Mouse (Mus musculus): Measurements from ENCODE around the gene Tmem63b. TPM values are rescaled to one million over a fixed set of nuclear protein-coding genes. Genes with fewer than 3 reads are reported as not detected.

Gene Tmem63b
- 10 to 100 TPM; 40.0 to 45.2 TPM for total RNA-seq (2021)
- long read RNA-seq, experiment 1, transcript Tmem63b-201 (24 exons, 3,284 nt) = major isoform, 9 of 23 reads
- long read RNA-seq, experiment 1, partial matches to known transcripts = 4 of 23 reads
- long read RNA-seq, experiment 1, other reads (novel, unspliced or antisense) = 10 of 23 reads
- long read RNA-seq, experiment 2, transcript Tmem63b-201 (24 exons, 3,284 nt) = major isoform, 5 of 11 reads
- long read RNA-seq, experiment 2, partial matches to known transcripts = 6 of 11 reads
- long read RNA-seq, experiment 2, other reads (novel, unspliced or antisense) = 0 of 11 reads

DNA sequence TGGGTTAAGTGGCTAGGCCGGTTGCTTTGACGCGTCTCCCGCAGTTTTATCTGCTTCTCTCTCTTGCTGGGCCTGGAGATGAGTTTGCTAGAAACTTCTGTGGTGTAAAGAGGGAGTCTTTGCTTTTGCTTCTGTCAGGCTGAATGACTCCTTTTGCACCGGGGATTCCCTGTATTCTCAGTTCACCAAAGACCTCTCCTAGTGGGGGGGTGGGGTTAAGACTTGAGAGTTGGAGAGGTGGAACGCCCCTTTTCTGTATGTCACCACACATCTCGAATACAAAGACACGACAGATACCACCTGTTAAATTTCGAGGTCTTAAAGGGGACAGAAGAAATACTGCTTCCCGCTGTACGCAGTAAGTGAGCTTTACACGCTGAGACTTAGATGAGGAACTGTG lies at the start of gene Tmem63b:
Gene Tmem63b (minus strand): TSS at position 190 of the 400 bp plus-strand sequence.
- no peak for DNase-seq

DNA sequence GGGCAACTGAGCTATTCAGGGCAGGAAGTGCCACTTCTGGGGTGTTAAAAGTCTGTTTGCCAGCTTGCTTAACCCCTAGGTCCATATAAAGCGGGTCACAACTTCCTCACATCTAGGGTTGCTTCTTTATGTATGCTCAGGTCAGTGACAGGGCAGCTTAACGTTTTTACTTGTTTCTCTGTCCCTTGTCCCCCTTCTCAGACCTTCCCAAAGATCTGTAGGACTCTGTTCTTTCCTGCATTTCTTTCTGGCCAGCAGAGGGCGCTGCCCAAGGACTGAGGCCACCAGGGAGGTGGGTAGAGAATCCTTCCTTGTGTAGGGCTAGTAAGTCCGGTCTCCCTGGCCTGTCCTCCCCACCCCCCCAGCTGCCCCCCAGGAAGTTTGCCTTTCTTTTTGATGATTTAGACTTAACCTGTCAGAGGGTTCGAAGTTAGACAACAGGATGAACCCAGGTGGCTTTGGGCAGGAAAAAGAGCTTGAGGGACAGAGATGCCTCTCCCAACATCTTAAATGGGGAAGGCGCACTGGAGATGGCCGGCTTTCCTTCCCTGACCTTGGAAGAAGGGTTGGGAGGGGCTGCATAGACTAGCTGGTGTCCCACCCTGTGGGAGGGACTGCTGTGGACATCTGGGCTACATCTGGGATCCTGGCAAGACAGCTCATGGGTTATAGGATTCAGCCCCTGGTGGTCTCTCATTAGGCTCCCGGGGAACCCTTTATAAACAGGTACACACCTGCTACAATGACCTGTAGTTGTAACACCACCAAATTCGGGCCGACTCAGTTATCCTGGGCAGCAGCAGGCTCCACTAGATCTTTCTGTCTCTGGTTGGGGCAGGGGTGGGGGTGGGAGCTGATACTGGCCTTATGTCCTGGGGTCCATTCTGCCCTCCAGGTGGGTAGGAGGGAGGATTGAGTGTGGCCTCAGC lies 48.9 kb upstream of the Tmem63b start:
- DNase-seq = peak; percentile 89 to 90

DNA sequence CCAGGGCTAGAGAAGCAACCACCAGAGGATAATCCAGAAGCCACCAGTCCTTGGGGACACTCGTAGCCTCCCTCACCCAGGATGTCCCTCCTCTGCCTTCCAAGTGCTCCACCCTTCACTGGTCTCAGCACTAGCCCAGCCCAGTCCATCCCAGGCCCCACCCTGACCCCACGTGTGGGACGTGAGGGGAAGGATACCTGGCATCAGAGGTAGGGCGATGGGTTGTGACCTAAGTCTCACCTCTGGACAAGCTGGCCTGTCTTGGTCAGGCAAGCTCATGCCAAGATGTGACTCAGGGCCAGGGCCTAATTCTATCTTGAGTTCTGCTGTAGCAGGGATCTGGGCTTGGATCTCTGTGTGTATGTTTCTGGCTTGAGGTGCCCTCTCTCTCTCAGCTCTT lies 48.2 kb upstream of the Tmem63b start:
- DNase-seq = peak in 1 of 2 experiments; percentile 36

DNA sequence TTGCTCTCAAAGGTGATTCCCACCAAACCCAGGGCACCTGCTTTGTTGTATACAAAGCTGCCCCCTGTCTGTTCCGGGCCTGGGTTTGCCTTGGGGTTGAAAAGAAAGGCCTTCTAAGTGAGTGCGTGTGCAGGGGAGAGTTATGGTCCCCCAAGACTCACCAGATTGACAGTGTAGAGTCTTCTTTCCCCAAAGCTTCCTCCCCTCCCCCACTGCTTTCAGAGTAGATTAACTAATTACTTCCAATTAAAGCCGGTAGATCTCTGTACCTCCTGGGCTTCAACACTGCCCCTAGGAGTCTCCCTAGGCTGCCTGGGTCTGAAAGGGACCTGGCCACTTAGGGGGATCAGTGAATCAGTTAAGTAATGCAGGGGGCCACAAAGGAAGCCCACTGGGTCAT lies 47.6 kb upstream of the Tmem63b start:
- no peak for DNase-seq

DNA sequence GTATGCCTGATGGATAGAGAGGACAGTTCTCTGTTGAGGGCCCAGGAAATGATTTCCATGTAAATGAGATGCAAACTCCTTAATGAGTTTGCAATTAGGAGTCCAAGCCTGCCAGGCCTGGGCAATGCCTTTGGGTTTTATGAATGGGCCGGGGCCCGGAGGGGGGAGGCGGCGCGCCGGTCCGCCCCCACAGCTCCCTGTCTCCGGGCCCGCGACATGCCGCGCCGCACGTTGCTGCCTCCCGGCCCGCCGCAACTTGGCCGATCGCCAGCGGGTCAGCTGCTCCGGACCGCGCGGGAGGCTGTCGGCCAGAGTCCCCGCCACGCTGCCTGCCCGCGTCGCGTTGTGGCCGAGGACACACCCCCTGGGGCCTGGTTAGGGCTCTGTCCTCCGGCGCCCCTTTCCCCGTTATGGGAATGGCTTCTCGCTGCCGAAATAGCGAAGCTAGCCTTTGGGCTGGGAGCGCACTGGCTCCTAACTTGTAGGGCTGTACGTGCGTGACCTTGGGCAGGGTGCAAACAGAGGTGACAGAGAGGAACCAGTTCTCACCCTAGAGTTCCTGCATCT lies 47.1 kb upstream of the Tmem63b start, which contains the start of gene 1600014C23Rik:
Gene 1600014C23Rik (minus strand): TSS at position 110 of the 567 bp plus-strand sequence.
- peak; percentile 69 to 82 for DNase-seq

DNA sequence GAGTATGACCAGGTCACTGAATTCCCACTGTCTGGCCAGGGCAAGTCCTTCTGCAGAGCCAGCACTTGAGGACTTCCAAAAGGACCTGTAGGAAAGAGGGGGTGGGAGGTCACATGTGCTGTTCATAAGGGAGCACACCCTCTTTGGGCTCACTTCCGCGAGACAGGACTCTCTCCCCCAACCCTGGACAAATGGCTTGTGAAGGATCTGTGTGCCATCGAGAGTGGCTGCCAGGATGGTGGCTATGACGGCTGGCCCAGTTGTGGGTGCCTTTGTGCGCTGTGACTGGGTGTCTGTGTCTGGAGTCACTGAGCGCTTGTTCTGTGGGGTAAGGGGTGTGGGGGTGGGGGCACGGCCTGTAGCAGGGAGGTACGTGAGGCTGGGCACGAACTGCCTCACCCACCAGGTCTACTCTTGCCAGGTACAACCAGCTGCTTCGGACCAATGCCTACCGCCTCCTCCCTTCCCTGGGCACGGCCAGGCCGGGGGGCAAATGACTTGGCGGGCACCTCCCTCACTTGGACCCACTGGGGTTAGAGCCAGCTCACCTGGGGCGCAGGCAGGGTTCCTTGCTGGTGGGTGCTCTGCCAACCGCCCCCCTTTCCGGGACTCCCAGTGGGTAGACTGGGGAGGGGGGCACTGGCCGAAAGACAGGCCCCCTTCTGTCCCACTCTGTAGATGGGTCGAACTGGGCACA lies 46.5 kb upstream of the Tmem63b start:
- DNase-seq = no peak

DNA sequence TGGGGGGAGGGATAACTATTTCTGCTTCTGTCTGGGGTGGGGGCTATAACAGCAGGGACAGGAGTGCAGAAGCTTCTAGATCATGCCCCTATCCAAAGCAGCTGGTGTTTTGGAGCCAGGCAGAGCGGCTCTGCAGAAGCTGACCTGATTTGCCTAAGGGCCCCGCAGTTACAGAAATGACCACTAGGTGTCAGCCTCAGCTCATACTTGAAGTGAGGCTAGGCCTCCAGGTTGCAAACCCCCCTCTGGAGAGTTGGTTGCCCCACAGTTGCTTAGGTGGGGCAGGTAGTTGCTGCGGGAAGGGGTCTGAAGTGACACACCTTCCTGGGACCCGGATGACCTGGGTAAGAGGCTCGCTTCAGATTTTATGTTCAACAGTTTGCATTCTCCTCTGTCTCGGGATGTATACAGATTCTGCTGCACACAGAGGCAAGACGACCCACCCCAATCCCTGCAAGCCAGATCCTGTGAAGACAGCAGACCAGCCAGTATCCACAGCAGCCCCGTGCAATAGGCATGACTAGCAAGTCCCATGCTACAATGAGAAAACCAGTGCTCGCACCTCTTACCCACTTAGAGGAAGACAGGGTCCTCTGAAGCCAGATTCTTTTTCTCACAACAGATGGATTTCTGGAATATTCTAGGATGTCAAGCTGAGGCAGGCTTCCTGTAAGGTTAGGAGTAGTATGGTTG lies 44.6 kb upstream of the Tmem63b start:
- peak; percentile 86 to 87 for DNase-seq

DNA sequence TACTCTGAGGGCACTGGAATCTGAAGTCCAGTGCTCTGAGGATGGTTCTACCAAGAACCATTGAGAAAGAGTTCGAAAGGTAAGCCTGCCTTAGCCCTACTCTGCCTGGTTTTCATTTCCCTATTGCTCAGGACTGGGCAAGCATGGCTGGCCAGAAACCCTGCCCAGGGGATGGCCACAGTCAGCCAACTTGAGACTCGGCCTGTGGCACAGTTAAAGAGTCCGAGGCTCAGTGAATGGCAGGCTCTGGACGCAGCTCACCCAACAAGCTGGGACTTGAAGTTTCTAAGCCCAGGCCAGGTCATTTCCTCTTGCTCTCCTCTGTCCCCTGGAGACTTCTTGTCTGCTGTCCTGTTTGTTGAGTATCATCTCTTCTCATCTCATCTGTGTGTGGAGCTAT lies 44.0 kb upstream of the Tmem63b start:
- no peak for DNase-seq

DNA sequence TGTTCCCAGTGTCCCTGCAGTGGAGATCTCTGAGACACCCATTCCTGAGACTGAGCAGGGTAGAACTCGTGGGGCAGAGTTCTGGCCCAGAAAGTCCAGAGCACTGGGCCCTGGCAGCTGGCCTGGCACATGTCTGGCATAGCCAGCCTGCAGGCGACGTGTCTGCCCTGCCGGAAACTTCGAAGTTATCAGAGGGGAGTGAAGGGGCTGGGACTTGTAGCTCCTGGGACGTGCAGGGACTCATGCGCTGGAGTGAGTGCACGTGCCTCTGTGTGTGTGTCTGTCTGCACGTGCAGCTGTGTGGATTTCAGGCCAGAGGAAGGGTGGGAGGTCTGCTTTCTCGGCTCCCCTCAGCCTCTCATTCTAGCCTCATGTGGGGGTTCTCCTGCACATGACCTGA lies 42.7 kb upstream of the Tmem63b start:
- DNase-seq = no peak

DNA sequence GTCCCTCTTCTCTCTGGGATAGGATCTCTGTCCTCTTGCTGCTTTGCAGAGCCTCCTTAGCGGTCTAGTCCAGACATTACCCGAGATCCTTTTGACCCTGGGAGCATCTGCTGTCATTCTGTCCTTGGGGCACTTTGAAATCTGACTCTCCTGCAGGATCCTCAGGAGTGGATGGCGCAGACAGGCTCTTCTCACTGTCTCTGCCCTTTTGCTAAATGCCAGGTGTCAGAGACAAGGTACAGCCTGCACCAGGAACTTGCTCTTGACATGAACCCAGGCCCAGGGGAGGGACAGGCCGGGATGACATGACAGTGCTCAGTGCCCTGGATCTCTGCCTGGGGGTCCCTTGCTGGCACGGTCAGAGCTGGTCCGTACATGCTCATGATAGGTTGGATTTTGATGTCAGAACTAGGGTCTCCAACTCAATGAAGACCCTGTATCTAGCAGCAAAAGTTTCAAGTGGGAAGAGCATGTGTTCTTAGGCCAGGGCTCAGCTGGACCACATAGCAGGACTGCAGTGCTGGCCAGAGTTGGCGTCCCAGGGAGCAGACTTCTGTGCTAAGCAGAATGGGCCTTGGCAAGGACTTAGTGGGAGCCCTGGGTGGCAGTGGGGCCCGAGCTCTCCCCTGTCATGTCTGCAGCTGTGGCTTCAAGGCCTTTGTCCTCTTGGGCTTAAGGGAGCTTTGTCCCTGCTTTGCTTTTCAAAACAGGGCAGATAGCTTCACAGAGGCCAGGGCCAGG lies 41.4 kb upstream of the Tmem63b start:
- no peak for DNase-seq

DNA sequence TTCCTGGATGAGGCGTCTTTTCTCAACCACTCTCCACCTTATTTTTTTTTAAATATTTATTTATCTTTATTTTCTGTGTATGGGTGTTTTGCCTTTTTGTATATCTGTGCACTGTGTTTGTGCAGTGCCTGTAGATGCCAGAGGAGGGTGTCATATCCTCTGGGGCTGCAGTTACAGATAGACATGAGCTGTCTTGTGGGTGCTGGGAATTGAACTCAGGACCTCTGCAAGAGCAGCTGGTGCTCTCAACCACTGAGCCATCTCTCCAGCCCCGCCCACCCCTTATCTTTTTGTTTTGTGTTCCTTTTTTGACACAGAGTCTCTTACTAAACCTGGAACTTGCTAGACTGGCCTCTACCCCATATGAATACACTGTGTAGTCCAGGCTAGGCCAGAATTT lies 40.8 kb upstream of the Tmem63b start:
- no peak for DNase-seq

DNA sequence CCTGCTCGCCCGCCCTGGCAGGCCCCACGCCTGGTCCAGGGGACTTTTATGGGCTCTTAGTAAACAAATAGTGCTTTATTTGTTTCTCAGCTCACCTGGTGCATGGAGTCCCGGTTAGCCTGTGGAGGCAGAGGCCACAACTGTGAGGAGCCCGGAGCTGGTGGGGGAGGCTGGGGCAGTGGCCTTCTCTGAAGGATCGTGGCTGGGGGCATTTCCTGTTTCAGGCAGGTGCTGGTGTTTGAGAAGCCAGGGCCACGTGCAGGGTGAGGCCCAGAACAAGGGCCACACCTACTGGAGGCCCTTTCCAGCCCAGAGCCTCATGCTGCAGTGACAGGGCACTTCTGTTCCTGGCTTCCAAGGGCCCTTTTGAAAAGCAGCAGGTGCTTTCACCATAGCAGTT lies 39.5 kb upstream of the Tmem63b start:
- DNase-seq = no peak

DNA sequence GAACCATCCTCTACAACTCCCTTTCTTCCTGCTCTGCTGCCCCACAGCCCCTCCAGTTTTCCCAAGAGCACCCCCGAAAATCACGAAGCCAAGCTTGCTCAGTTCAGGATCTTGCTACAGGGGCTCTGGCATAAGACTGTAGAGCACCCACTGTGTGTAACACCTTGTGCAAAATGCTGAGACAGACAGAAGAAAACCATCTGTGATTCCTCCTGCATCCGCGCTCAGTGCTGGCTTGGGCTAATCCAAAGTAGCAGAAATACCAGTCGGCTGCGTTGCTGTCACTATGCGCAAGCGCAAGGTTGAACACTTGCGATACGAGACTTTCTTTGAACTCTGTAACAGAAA lies 37.8 kb upstream of the Tmem63b start:
- DNase-seq = no peak

DNA sequence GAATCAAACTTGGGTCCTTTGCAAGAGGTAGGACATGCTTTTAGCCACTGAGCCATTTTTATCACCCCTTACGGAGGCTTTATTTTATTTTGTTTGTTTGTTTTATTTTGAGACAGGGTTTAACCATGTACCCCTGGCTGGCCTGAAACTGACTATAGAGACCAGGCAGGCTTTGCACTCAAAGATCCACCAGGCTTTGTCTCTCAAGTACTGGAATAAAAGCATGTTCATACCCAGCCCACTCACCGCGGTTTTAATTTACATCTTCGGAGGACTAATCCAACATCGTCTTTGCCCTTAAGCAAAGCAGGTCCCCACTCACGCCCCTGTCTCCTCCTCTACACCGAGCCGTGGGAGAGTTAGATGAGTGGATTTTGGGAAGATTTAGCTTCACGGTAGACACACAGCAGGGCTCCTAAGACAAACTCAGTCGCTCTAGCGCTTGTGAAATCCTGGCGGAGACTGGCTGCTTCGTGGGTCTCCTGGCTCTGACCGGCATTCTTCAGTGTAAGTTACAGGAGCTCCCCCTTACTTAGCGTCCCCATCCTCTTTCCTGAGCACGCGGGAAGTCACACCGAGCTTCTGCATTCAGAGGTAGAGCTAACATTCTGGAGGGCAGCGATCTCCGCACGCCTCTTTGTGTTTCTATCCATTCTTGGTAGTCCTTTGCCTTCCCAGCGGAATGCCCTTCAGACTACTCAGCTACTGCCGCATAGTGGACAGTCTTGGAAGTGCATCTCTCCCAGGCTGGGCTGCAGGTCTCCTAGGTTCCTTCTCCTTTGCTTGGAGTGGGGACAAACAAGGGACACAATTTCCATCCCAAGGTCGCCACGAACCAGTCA lies 37.2 kb upstream of the Tmem63b start:
- DNase-seq = peak; percentile 83 to 84

DNA sequence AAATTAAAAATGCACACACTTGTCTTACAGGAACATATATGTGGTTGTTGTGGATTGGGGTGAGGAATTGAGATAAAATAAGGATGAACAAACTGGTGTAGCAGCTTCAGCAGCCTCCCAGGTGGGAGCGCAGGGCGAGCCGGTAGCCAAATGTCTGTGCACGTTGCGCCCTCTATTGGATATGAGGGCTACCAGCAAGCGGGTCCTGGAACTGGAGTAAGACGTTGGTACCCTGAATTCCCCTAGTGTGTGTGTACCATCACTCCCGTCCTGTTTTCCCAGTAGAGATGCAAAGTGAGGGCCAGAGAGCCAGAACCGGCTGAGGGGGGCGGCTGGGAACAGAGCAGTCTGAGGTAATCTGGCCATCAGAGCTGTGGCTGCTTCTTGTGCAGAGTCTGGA lies 31.6 kb upstream of the Tmem63b start:
- peak; percentile 76 to 82 for DNase-seq

DNA sequence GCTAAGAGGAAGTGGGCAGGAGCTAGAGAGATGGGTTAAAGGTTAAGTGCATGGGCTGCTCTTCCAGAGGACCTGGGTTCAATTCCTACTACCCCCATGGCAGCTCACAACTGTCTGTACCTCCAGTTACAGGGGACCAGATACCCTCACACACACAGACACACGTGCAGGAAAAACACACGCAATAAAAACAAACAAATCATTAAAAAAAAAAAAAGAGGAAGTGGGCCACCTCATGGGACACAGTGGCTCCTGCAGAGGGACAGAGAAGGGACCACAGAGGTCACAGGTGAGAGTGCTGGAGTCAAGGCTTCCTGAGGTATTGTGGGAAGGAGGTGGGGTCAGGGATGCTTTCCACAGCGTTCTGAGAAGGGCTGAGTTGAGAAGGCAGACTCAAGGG lies 24.8 kb upstream of the Tmem63b start:
- no peak for DNase-seq

DNA sequence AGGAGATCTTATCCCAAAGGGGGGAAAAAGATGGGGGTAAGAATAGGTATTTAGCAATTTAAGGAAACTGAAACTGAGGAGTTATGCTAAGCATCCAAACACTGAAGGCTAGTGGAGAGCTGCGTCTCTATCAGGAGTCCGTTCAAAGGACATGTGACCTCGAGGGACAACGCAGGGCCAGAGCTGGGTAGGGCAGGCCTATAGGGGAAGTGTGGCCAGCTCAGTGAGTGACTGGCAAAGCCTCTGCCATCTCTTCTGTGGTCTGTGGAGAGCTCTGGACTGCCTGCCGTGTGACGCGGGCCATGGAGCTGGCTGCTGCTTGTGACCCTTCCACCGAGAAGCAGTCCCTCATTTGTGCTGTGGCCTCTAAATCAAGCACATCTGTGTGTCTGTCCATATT lies 23.7 kb upstream of the Tmem63b start:
- no peak for DNase-seq

DNA sequence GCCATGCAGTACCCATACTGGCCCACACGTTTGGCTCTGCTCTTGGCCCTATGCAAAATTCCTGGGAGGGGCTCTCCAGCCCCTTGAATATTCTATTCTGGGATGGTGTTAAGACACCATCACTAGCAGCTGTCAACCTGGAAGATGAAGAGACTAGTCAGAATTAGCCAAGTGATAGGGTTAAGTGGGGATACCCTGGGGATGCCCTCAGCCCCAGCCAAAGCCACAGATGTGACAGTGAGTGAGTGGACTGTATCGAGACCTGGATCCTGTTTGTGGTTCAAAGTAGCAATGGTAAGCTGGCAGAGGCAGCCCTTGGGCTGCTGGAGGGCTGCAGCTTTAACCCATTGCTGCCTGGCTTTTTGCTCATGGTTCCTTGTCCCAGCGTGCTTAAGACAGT lies 23.1 kb upstream of the Tmem63b start:
- no peak for DNase-seq

DNA sequence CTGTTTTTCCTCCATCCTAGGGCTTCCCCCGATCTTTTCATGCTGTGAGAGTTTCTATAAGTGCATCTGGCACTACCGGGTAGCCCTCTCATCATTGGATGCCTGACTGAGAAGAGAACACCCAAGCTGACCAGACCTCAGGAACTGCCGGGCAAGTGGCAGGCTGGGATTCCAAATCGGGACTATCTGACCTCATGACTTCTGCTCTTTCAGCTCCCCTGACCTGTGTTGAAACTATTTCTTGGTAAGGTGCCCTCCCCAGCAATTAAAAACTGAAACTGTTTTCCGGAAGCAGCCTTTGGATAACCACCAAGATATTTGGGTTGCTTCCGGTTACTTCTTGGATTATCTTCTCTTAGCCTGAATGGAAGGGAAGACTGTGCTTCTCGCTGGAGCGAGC lies 21.5 kb upstream of the Tmem63b start:
- no peak for DNase-seq

DNA sequence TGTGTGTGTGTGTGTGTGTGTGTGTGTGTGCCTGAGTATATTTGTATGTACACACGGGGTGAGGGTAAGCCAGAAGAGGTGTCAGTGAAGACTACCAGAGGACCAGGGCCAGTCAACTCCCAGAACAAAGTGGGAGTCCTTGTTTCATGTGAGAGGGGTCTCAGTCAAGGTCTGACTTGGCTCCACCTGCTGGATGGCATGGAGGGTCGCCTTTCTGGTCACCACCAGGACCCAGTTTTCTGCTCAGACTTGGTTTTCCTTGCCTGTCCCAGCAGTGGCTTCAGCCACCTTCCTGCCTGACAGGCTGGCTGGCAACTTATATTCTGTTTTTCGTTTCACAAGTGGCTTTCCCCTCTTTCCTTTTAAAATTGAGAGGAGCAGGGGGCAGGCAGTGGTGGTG lies 20.7 kb upstream of the Tmem63b start:
- DNase-seq = no peak

Measured in adrenal gland, postnatal 36 days (tissue).